Mouse (Mus musculus) ES-E14 (cell line): ENCODE results near the gene Slc12a3.

ENCODE experiments used
- HCFC1 ChIP-seq: IDR thresholded peaks from 2 replicates; pipeline ENCODE4 v1.6.1; 2012; ENCODE audit warnings: low read length, inconsistent platforms, borderline replicate concordance; ENCODE audit not compliant: insufficient read depth
- MAFK ChIP-seq: IDR thresholded peaks from 2 replicates; pipeline ENCODE4 v1.6.1; 2014; ENCODE audit warnings: mild to moderate bottlenecking, low read depth, low read length, inconsistent platforms; ENCODE audit not compliant: insufficient read depth
- ZNF384 ChIP-seq: IDR thresholded peaks from 2 replicates; pipeline ENCODE4 v1.6.1; 2012; ENCODE audit warnings: low read depth, low read length, inconsistent platforms

GRCm38 (mm10) chr8:94296312-94296991 lies 32.5 kb upstream of the Slc12a3 start:
- TF ChIP-seq MAFK = no peak
- no peak for TF ChIP-seq HCFC1
- no peak for TF ChIP-seq ZNF384
